Mouse (Mus musculus) myocyte (in vitro differentiated cells): ENCODE results near the gene Lpp. TPM values are rescaled to one million over a fixed set of nuclear protein-coding genes. Genes with fewer than 3 reads are reported as not detected.

Source experiments
- H3K27me3 ChIP-seq: one replicate; pipeline ENCODE4 v1.6.1; 2011; ENCODE audit not compliant: control insufficient read depth, insufficient read depth, insufficient read length
- H3K36me3 ChIP-seq: one replicate; pipeline ENCODE4 v1.6.1; 2011; ENCODE audit not compliant: control insufficient read depth, insufficient read depth
- H3K4me2 ChIP-seq: one replicate; pipeline ENCODE4 v1.6.1; 2011; ENCODE audit warnings: low read depth, control low read depth
- H3K4me3 ChIP-seq: one replicate; pipeline ENCODE4 v1.5.1; 2011; ENCODE audit warnings: mild to moderate bottlenecking, control low read depth, moderate library complexity
- H3K79me2 ChIP-seq: one replicate; pipeline ENCODE4 v1.6.1; 2011; ENCODE audit not compliant: control insufficient read depth, insufficient read depth
- H3ac ChIP-seq: one replicate; pipeline ENCODE4 v1.6.1; 2011; ENCODE audit not compliant: control insufficient read depth, insufficient read length
- CEBPB ChIP-seq: IDR thresholded peaks from 2 replicates; pipeline ENCODE4 v1.6.1; 2011; ENCODE audit warnings: mild to moderate bottlenecking, moderate library complexity; ENCODE audit not compliant: poor library complexity, insufficient read depth, severe bottlenecking
- E2F4 ChIP-seq: IDR thresholded peaks from one replicate; pipeline ENCODE4 v1.6.1; 2011; ENCODE audit warnings: mild to moderate bottlenecking, control low read depth, moderate library complexity; ENCODE audit not compliant: insufficient read depth
- MAX ChIP-seq: IDR thresholded peaks from one replicate; pipeline ENCODE4 v1.6.1; 2011; ENCODE audit warnings: low read depth, mild to moderate bottlenecking, control low read depth
- MYOD1 ChIP-seq, 3 experiments: IDR thresholded peaks; one replicate each; pipeline ENCODE4 v1.6.1; 2011; ENCODE audit warnings: control low read depth in 2 of 3, low read depth in 2 of 3, mild to moderate bottlenecking in 2 of 3, moderate library complexity in 1 of 3; ENCODE audit not compliant: insufficient read length in 2 of 3, control insufficient read depth in 1 of 3
- MYOG ChIP-seq, 3 experiments: IDR thresholded peaks; one replicate each; pipeline ENCODE4 v1.6.1; 2011; ENCODE audit warnings: control low read depth in 2 of 3, low read depth in 2 of 3, mild to moderate bottlenecking in 2 of 3; ENCODE audit not compliant: insufficient read length in 2 of 3, control insufficient read depth in 1 of 3, insufficient read depth in 1 of 3
- POLR2A ChIP-seq: IDR thresholded peaks from one replicate; pipeline ENCODE4 v1.6.1; 2011; ENCODE audit warnings: low read depth, mild to moderate bottlenecking, control low read depth, moderate library complexity; ENCODE audit not compliant: insufficient read length
- POLR2AphosphoS2 ChIP-seq: IDR thresholded peaks from one replicate; pipeline ENCODE4 v1.6.1; 2011; ENCODE audit warnings: low read depth, control low read depth; ENCODE audit not compliant: insufficient read length
- REST ChIP-seq: IDR thresholded peaks from one replicate; pipeline ENCODE4 v1.6.1; 2011; ENCODE audit warnings: mild to moderate bottlenecking, control low read depth, moderate library complexity; ENCODE audit not compliant: insufficient read depth, insufficient read length
- SRF ChIP-seq: IDR thresholded peaks from one replicate; pipeline ENCODE4 v1.6.1; 2011; ENCODE audit warnings: low read depth; ENCODE audit not compliant: control insufficient read depth, insufficient read length
- TCF12 ChIP-seq: IDR thresholded peaks from one replicate; pipeline ENCODE4 v1.6.1; 2011; ENCODE audit warnings: mild to moderate bottlenecking, control low read depth; ENCODE audit not compliant: poor library complexity, insufficient read depth, severe bottlenecking
- TCF3 ChIP-seq: IDR thresholded peaks from one replicate; pipeline ENCODE4 v1.6.1; 2011; ENCODE audit warnings: low read depth, control low read depth; ENCODE audit not compliant: insufficient read length
- USF1 ChIP-seq: IDR thresholded peaks from one replicate; pipeline ENCODE4 v1.6.1; 2011; ENCODE audit warnings: low read depth, mild to moderate bottlenecking, control low read depth, moderate library complexity
- polyA plus RNA-seq: library from polyadenylated mRNA; unstranded; fragments of >200 nt; fragmentation: generic; extraction: Trizol; gene quantifications from one replicate; pipeline ENCODE4 v1.2.1, GENCODE M21; 2012; ENCODE audit warnings: missing spikeins

Gene Lpp
- polyA plus RNA-seq, 1 experiment = 4.8 TPM

DNA sequence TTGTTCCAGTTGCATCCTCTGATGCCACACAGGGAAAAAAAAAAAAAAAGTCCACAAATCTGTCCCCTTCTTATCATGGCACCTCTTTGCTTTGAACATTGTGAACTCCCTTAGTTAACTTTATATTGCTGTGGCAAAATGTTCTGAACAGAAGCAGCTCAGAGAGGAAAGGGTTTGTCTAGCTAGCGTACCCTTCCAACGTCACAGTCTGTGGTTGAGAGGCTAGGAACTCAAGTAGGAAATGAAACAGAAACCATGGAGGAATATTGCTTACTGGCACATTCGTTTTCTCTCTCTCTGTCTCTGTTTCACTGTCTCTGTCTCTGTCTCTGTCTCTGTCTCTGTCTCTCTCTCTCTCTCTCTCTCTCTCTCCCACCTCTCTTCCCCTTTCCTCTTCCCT lies 631.3 kb downstream of the Lpp start:
- Histone ChIP-seq H3K27me3 (no peaks in the 10 kb centered on the region), H3K79me2 (no peaks in the 10 kb centered on the region), H3K4me2 (no peak overlapping the region), H3ac (no peak overlapping the region), H3K36me3 (no peaks in the 10 kb centered on the region), H3K4me3 (no peak overlapping the region)
- TF ChIP-seq MYOD1 (IDR thresholded peaks at IDR 0.05; ENCODE audit: control insufficient read depth in 1 of 3, insufficient read length in 2 of 3, low read depth in 2 of 3) (no peak), E2F4 (no peak), POLR2AphosphoS2 (no peak), CEBPB (no peak), MAX (no peak), USF1 (no peak), TCF12 (no peak), SRF (no peak), TCF3 (no peak), POLR2A (no peak), REST (no peak), MYOG (IDR thresholded peaks at IDR 0.05; ENCODE audit: control insufficient read depth in 1 of 3, insufficient read depth in 1 of 3, insufficient read length in 2 of 3, low read depth in 2 of 3) (no peak)

GRCm38 (mm10) chr16:25026191-25026590 lies 632.9 kb downstream of the Lpp start:
- no peak overlapping the region for H3K4me2 ChIP-seq
- no peak overlapping the region for H3K4me3 ChIP-seq
- H3K27me3 ChIP-seq = no peaks in the 10 kb centered on the region
- no peak for TF ChIP-seq USF1
- no peak for TF ChIP-seq CEBPB
- TF ChIP-seq POLR2AphosphoS2 = no peak
- TF ChIP-seq REST = no peak
- TF ChIP-seq TCF3 = no peak
- TF ChIP-seq TCF12 = no peak
- TF ChIP-seq MAX = no peak
- no peak overlapping the region for H3ac ChIP-seq
- H3K36me3 ChIP-seq = no peaks in the 10 kb centered on the region
- H3K79me2 ChIP-seq = no peaks in the 10 kb centered on the region

- Histone ChIP-seq H3K36me3 (no peaks in the 10 kb centered on the region), H3K4me3 (no peak overlapping the region), H3K27me3 (no peaks in the 10 kb centered on the region), H3ac (no peak overlapping the region), H3K4me2 (no peak overlapping the region), H3K79me2 (no peaks in the 10 kb centered on the region)
- TF ChIP-seq TCF12 (no peak), REST (no peak), E2F4 (no peak), CEBPB (no peak), MYOD1 (IDR thresholded peaks at IDR 0.05; ENCODE audit: control insufficient read depth in 1 of 3, insufficient read length in 2 of 3, low read depth in 2 of 3) (no peak), USF1 (no peak), POLR2A (no peak), MAX (no peak), TCF3 (no peak), SRF (no peak), POLR2AphosphoS2 (no peak), MYOG (IDR thresholded peaks at IDR 0.05; ENCODE audit: control insufficient read depth in 1 of 3, insufficient read depth in 1 of 3, insufficient read length in 2 of 3, low read depth in 2 of 3) (no peak)
These were observed 636.2 kb downstream of the Lpp start for GRCm38 (mm10) chr16:25029548-25029947.

DNA sequence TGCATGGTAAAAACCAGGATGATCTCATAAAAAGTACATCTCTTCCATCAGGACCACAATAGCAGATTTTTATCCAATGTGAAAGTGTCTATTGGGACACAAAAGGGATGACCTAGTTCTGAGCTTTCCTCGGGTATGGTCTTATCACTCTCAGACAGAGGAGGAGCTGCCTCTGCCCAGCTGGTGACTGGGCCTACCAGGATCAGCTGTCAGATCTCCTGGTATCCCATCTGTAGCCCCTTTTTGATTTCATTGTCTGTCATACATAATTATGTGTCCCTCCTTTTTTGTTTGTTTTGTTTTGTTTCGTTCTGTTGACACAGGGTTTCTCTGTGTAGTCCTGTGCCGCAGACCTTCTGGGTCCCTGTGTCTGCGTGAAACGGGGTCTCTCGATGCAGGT lies 644.1 kb downstream of the Lpp start:
- no peak for TF ChIP-seq MYOG (IDR thresholded peaks at IDR 0.05; ENCODE audit: control insufficient read depth in 1 of 3, insufficient read depth in 1 of 3, insufficient read length in 2 of 3, low read depth in 2 of 3)
- TF ChIP-seq TCF12 = no peak
- no peak for TF ChIP-seq TCF3
- no peak for TF ChIP-seq E2F4
- no peak for TF ChIP-seq CEBPB
- TF ChIP-seq USF1 = no peak
- Histone ChIP-seq H3K36me3 (no peaks in the 10 kb centered on the region), H3K27me3 (no peaks in the 10 kb centered on the region), H3K4me3 (no peak overlapping the region), H3ac (no peak overlapping the region), H3K4me2 (no peak overlapping the region), H3K79me2 (no peaks in the 10 kb centered on the region)

GRCm38 (mm10) chr16:25038529-25038928 lies 645.2 kb downstream of the Lpp start:
- H3K36me3 ChIP-seq = no peaks in the 10 kb centered on the region
- H3K79me2 ChIP-seq = no peaks in the 10 kb centered on the region
- H3K27me3 ChIP-seq = no peaks in the 10 kb centered on the region
- no peak overlapping the region for H3K4me3 ChIP-seq
- H3ac ChIP-seq = no peak overlapping the region
- TF ChIP-seq USF1 = no peak
- no peak for TF ChIP-seq POLR2A
- TF ChIP-seq MAX = no peak
- no peak for TF ChIP-seq REST
- TF ChIP-seq CEBPB = no peak
- TF ChIP-seq TCF3 = no peak
- TF ChIP-seq MYOG (IDR thresholded peaks at IDR 0.05; ENCODE audit: control insufficient read depth in 1 of 3, insufficient read depth in 1 of 3, insufficient read length in 2 of 3, low read depth in 2 of 3) = no peak
- TF ChIP-seq MYOD1 (IDR thresholded peaks at IDR 0.05; ENCODE audit: control insufficient read depth in 1 of 3, insufficient read length in 2 of 3, low read depth in 2 of 3) = no peak
- TF ChIP-seq SRF = no peak
- no peak for TF ChIP-seq POLR2AphosphoS2
- no peak for TF ChIP-seq E2F4
- TF ChIP-seq TCF12 = no peak
- H3K4me2 ChIP-seq = no peak overlapping the region
